Mouse (Mus musculus) kidney, adult 18-20 months (tissue): ENCODE data around the gene Psmd2.
A peak's percentile ranks its signal among the peaks of the same experiment; 100 is the strongest.
"Not testable (repeated sequence)": the region's sequence is repeated elsewhere in the genome, so short reads cannot be mapped to it uniquely, and the experiment has no call there.

Experiments used
- DNase-seq: peaks from one replicate; pipeline ENCODE4 v3.0.0; 2021

Psmd2 gene

DNA sequence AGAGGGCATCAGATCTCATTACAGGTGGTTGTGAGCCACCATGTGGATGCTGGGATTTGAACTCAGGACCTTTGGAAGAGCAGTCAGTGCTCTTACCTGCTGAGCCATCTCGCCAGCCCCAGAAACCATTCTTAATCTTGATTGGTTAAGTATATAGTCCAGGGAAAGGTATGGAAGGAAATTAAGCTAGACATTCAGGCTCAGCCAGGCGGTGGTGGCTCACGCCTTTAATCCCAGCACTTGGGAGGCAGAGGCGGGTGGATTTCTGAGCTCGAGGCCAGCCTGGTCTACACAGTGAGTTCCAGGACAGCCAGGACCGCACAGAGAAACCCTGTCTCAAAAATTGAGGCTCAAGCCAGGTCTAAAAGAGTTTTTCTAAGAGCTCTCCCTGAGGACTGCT is 16.6 kb downstream of the Psmd2 start, which contains the start of gene Eif4g1:
TSS of gene Eif4g1 (plus strand) at position 301 of the 400 bp plus-strand sequence.
- DNase-seq: not testable (repeated sequence)

DNA sequence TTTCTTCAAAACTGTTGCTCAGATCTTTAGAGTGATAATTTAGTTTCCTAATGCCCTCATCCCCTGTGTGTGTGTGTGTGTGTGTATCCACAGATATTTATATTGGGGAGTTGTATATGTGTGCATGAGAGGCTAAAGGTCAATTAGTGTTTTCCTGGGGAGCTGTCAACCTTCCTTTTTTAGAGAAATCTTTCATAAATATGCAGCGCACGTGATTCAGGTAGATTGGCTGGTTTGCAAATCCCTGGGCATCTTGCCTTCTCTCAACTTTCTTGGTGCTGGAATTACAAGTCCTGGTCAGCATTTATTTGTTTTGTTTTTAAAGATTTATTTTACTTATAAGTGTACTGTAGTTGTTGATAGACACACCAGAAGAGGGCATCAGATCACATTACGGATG is 18.8 kb downstream of the Psmd2 start:
- DNase-seq: no peak

DNA sequence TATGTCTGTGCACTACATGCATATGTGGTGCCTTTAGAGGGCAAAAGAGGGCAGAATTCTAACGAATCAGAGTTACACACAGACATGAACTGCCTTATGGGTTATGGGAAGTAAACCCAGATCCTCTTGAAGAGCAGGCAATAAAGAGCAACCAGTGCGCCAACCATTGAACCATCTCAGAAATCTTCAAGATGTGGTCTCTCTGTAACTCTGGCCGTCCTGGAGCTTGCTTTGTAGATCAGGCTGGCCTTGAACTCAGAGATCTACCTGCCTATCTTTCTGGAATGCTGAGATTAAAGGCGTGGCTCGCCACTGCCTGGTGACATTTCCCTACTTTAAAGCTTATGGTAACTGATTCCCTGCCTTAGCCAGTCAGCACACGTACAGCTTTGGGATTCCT is 20.4 kb downstream of the Psmd2 start:
- no peak for DNase-seq

DNA sequence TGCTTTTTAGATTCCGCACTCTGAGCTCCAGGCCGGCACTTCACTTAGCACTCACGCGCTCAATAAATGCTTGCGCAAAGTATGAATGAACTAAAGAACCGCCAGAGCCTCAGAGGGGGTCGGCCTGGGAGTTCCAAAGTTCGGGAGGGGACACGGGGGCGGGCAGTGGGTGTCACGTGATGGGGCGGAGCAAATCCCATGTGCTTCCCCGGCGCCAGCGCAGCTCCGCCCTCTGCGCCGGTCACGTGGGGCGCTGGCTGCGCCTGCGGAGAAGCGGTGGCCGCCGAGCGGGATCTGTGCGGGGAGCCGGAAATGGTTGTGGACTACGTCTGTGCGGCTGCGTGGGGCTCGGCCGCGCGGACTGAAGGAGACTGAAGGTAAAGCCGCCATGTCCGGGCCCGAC is 21.0 kb downstream of the Psmd2 start:
- DNase-seq: peak; percentile 98

DNA sequence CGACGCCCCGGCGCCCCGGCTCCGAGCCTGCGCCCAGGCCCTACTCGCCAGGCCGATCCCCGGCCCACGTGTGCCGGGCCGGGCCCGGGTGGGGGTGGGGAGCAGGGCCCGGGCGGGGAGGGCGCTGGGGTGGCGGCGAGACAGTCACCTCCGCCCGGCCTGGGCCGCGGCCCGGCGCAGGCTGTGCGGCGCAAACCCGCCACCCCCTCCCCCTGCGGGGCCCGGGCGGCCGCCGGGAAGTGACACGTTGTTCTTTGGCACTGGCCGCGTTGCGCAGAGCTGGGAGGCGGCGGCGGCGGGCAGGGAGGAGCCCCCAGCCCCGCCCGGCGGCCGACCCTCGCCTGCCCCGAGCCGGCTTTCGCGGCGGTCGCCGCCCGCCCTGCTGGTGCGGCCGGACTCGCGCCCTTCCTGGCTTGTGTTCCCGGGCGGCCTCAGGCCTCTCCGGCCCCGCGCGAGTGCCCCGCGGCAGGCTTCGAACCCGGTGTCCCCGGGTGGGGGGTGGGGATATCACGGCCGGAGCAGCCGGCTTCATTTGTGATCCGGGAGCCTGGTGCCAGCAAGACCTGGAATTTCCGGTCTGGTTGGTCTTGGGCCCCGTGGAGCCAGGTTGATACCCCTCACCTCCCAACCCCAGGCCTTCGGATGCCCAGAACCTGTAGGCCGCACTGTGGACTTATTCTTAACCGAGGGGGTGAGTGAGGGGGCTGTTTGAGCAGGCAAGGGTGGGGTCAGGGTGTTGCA is 21.7 kb downstream of the Psmd2 start:
- DNase-seq: peak; percentile 53

DNA sequence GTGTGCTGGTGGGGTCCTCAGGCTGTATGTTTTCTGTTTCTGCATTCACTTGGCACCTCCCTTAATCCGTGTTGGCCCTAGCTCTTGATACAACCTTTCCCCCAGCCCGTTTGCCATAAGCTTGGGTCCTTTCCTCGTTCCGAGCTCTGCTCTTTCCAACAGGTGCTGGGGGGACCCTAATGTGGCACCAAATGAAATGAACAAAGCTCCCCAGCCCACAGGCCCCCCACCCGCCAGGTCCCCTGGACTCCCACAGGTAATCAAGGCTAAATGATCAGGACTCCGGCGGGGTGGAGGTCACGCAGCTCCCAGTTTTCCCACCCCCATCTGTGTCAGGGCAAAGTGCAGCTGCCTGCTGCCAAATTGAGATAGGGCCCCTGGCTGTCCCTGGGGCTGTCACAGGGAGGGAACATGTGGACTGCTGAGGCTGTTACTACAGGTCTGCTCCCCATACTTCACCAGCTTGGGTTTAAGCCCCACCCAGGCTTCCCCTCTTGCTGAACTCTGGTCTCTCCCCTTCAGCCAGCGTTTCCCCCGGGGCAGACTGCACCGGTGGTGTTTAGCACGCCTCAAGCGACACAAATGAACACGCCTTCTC is 22.4 kb downstream of the Psmd2 start:
- peak; percentile 67 for DNase-seq

DNA sequence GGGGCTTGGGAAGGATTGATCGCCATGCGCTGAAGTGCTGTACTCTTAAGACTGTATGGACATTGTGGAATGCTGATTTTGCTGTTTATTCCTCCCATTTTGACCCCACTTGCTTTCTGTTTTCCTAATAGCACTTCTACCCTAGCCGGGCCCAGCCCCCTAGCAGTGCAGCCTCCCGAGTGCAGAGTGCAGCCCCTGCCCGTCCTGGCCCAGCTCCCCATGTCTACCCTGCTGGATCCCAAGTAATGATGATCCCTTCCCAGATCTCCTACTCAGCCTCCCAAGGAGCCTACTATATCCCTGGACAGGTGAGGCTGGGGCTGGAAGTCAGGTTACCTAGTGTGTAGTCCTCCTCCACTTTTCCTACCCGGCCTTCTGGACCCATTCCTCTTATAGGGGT is 23.8 kb downstream of the Psmd2 start:
- DNase-seq: no peak

DNA sequence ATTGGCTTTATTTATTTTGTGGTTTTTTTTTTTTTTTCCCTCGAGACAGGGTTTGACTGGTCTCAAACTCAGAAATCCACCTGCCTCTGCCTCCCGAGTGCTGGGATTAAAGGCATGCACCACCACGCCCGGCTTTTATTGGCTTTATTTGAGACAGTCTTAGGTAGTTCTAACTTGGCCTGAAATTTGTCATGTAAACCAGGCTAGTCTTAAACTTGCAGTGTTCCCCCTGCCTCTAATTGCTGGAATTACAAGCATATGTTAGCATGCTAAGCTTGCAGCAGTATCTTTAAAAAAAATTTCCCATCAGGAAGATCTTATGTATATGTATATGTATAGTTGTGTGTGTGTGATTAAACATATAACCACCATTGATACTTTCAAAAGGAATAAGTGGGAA is 25.2 kb downstream of the Psmd2 start:
- no peak for DNase-seq

DNA sequence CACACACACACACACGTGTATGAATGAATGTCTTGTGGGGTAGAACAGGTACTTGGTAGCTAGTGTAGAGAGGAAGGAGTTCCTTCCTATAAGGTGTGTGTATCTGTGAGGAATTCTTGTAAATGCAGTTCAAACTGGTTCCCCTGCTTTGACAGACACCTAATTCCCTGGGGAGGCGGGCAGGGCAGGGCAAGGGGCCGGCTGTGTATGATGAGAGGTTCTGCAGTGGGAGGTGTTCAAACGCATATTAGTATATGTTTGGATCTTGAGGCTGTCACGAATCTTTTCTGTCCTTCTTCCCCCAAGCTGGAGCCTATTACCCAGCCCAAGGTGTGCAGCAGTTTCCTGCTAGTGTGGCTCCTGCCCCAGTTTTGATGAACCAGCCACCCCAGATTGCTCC is 25.9 kb downstream of the Psmd2 start:
- DNase-seq: no peak

DNA sequence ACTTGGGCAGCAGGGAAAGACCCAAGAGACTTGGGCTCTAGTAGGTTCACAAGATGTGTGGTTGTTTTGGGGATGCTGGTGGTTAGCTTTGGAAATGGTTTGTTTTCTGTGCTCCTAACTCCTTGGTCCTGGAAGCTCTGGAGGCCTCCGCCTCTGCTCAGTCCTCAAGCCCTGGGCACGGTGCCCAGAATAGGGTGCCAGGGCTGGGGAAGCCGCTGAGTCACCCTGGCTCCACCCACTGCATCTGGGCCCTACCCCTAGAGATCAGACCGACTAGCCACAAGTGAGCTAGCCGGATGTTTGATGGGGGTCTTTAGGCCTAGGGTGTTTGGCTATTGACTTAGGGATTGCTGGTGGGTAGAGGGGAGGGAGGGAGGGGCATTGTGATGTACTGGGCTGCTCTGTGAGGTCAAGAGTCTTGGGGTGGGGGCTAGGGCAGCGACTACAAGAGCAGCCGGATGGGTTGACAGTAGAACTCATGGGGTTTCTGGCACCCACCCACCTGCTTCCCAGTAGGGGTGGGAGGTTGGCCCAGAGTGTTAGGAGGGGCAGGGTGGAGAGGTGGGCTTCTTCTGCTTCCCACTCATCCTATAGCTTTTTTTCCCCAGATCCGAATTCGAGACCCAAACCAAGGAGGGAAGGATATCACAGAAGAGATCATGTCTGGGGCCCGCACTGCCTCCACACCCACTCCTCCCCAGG is 26.7 kb downstream of the Psmd2 start:
- peak; percentile 81 for DNase-seq

DNA sequence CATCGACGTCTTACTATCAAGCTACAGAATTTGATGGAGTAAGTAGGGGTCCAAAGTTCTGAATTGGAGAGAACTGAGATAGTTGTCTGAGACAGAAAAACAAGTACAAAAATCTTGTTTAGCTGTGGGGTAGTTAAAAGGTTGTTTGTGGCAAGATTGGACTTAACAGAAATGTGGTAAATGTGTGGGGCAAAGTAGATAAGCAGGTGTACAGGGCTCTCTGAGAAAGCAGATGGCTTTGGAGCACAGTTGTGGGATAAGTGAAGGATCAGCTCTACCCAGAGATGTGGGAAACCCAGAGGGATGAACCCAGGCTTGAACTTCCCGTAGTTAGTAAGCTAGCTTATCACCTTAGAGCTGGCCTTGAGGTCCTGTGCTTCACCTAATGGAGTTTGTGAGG is 39.3 kb downstream of the Psmd2 start:
- no peak for DNase-seq

DNA sequence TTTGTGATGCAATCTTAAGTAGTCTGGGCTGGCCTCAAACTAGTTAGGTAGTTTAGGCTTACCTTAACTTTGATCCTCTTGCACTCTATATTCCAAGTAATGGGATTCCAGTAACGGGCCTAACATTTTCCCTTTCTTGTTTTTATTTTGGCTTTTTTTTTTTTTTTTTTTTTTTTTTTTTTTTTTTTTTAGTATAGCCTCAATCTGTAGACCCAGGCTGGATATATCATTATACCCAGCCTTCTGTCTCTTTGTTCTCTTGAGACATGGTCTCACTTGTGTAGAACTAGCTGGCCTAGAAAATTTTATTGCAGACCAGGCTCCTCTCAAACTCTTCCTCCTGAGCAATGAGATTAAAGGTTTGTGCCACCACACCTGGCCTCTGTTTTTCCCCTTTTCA is 40.2 kb downstream of the Psmd2 start:
- no peak for DNase-seq

DNA sequence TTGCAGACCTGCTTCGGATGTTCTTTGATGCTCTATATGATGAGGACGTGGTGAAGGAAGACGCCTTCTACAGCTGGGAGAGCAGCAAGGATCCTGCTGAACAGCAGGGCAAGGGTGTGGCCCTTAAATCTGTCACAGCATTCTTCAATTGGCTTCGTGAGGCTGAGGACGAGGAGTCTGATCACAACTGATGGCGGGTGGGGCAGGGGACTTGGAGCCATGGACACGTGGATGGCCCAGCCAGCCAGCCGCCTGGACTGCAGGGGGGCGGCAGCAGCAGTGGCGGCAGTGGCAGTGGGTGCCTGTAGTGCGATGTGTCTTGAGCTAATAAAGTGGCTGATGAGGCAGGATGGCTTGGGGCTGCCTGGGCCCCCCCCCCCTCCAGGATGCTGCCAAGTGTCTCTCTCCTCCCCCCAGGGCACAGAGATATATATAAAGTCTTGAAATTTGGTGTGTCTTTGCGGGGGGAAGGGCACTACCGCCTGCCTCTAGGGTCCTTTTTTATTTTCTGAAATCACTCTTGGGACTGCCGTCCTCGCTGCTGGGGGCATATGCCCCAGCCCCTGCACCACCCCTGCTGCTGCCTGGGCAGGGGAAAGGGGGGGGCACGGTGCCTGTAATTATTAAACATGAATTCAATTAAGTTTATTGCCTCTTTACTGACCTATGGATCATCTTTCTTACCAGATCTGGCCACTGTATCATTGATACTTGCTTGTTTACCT is 41.0 kb downstream of the Psmd2 start:
- DNase-seq: no peak

DNA sequence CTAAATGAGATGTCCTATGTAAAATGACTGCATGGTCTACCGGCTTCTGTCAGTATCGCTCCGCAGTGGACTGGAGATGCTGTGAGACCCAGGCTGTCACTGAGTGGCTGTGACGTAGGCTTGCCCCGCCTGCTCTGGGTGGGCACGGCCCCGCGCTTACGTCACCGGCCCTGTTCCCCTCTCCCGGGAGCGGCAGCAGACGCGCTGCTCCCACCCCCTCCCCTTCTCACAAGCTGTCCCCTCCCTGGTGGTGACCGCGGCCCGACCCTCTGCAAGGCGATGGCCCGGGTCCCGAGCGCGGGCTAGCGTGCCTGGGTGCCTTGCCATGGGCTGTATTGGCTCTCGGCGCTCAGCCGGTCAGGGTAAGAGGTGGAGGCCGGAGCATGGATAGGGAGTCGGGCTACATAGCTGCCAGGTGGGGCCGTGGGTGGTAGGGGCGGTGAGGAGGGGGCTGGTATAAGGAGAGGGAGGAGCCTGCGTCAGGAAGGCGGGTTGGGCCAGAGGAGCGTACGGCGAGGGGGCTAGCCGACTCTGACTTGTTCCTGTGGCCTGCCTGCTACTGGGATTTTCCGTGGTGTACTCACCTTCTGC is 41.8 kb downstream of the Psmd2 start, which contains the start of gene Fam131a:
TSS of gene Fam131a (plus strand) at position 131 of the 591 bp plus-strand sequence.
- DNase-seq: peak; percentile 88

DNA sequence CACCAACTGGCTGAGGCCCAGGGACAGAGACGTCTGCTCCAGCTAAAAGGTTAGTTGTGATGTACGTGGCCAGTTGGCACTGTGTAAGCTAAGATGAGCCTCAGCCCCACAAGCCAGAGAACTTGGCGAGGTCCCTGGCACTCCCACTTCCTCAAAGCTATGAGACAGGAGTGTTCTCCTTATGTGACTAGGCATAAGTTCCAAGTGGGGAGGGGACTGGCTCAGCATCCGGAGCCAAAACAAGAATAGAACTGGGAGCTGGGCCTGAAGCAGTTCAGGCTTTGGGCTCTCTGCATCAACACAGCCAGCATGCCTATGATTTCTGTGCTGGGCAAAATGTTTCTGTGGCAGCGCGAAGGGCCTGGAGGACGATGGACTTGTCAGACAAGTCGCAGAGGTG is 43.3 kb downstream of the Psmd2 start:
- no peak for DNase-seq

DNA sequence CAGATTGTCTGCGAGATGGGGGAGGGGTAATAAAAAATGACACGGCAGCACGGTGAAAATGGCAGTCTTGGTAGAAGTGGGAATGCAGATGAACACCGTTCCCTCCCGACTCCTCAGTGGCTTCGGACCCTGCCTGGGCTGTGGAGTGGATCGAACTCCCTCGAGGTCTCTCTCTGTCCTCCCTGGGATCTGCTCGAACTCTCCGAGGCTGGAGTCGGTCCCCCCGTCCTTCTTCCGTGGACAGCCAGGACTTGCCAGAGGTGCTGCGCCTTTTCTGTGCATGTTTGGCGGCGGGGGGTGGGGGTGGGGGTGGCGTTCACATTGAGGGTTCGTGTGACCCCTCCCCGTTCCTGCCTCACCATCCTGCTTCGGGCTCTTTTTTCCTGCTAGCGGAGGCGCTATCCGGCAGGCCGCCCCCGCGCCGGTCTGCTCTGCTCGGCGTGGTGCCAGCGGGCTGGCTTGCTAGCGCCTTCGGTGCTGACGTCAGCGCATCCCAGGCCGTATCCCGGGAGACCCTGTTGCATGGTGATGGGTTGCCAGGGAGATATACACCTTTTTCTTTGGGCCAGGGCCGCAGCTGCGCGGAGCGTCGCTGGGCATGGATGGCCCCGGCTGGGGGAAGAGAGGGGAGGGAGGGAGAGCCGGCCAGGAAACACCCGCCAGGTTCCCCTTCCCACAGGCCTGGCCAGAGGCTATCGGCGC is 44.3 kb downstream of the Psmd2 start:
- DNase-seq: peak; percentile 78

DNA sequence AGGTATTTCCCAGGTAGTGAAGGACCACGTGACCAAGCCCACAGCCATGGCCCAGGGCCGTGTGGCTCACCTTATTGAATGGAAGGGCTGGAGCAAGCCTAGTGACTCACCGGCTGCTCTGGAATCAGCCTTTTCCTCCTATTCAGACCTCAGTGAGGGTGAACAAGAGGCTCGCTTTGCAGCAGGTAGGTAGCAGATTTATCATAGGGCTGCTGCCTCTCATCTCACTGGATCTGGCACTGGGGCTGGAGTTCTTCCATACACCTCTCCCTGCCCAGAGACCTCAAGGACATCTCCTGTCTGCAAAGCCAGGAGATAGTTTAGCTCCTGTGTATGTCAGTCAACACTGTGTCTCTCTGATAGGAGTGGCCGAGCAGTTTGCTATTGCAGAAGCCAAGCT is 47.8 kb downstream of the Psmd2 start:
- no peak for DNase-seq

DNA sequence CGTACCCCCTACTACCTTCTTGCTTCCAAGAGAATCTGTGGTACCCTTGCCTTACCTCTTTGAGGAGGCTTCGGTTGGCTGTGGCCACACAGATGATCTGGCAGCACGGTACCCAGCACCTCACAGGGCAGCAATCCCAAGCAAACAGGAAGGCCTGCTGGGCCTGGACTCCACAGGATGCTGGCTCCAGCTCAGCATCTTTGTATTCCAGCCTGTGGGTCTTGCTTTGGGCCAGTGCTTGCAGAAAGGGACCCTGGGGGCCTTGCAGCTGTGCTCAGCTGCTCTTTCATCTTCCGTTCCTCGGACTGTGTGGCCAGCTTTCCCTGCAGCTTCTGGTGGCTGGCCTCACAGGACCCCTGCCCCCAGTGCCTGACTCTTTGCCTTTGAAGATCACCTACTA is 48.6 kb downstream of the Psmd2 start:
- DNase-seq: no peak

DNA sequence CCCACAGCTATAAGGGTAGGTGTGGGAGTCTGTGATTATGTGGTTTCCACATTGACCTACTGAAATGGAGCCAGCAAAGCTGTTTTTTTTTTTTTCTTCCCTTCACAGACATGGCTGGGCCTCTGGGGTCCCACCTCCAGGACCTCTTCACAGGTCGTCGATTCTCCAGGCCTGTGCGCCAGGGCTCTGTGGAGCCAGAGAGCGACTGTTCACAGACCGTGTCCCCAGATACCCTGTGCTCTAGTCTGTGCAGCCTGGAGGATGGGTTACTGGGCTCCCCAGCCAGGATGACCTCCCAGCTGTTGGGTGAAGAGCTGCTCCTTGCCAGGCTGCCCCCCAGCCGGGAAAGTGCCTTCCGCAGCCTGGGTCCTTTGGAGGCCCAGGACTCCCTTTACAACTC is 49.9 kb downstream of the Psmd2 start:
- DNase-seq: no peak

DNA sequence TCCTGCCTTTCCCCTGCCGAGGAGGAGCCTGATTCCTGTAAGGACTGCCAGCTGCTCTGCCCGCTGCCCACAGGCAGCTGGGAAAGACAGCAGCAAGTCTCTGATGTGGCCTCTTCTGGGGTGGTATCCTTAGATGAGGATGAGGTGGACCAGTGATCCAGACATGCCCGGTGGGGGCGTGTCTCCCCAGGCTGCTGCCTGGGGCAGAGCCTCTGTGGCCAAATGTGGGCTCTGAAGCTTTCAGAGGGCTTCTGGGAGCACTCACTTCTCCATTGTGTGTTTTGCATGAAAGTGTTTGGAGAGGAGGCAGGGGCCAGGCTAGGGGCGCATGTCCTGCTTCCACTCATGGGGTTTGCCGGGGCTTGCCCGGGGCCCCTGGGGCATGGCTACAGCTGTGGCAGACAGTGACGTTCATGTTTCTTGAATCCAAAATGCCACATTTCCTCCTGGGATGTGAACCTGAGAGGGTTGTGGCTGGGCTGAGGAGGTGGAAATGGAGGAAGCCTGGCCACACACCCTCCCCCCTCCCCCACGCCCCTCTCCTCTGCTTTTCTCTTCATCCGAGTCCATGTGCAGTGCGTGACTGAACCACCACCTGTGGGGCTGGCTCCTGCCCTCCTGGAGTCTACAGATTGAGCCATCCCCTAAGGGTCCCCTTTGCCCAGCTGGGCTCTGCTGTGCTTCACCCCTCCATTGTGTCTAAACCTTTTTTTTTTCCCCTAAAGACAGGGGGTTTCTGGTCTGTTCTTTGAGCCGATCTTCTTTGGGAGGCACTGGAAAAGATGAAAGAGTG is 50.5 kb downstream of the Psmd2 start:
- DNase-seq: no peak

DNA sequence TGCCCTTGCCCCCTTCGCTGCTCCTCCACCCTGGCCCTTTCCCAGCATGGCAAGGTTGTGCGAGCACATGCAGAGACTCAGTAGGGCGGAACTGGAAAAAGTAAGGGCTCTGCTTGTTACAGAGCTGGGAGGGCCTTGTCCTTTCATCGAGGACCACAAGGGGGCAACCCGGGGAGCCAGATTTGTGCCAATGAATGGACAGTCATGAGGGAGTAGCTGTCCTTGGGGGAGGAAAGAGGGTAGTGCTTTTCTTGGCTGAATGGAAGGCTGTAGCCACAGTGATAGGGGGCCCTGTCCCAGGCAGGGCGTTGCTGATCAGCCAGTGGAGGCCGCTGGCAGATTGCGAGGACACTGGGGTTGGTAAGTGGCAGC is 51.1 kb downstream of the Psmd2 start:
- peak; percentile 70 for DNase-seq

DNA sequence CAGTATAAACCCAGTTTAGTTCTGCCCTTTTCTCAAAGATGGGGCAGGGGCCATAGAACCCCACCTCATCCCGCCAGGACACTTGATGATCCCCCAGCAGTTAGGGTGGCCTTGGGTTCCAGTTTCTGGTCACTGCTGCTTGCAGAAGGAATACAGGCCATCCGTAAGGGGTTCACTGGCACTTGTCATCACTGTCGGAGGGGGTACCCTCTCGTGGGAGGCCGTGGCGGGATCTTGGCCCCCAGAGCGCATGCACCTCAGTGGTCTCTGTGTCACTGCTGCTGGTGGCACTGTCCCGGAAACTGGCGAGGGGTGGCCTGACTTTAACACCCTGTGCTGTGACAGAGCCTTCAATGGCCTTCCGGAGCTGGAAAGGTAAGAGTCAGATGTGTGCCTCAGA is 51.6 kb downstream of the Psmd2 start:
- DNase-seq: no peak
